Mouse (Mus musculus) splenic B cell, adult 2 months (primary cell): Measurements from ENCODE around the gene Tbx22.

Source experiments
- DNase-seq: peaks from one replicate; pipeline ENCODE4 v3.0.0-alpha.2; 2011; ENCODE audit warnings: low read depth, low spot score
- H3K27me3 ChIP-seq: 2 replicates; pipeline ENCODE4 v1.6.1; 2012; ENCODE audit warnings: mild to moderate bottlenecking, low read length, moderate library complexity, mixed read lengths; ENCODE audit not compliant: control insufficient read depth, poor library complexity, insufficient read depth, severe bottlenecking
- H3K36me3 ChIP-seq: 2 replicates; pipeline ENCODE4 v1.6.1; 2012; ENCODE audit warnings: mild to moderate bottlenecking, low read length, moderate library complexity, mixed read lengths; ENCODE audit not compliant: control insufficient read depth, poor library complexity, insufficient read depth, severe bottlenecking

Gene Tbx22

GRCm38 (mm10) chrX:107667664-107668063 is at the start of gene Tbx22:
Tbx22 (plus strand) TSS chrX:107667964.
- no peak for DNase-seq
- Histone ChIP-seq H3K36me3 (no peaks in the 10 kb centered on the region), H3K27me3 (no peaks in the 10 kb centered on the region)

- Histone ChIP-seq H3K36me3 (no peaks in the 10 kb centered on the region), H3K27me3 (no peaks in the 10 kb centered on the region)
Measured at GRCm38 (mm10) chrX:107668677-107669076, 913 bp downstream of the Tbx22 start.

GRCm38 (mm10) chrX:107679203-107679602 is 11.4 kb downstream of the Tbx22 start:
- no peaks in the 10 kb centered on the region for H3K36me3 ChIP-seq
- DNase-seq: no peak
- H3K27me3 ChIP-seq: no peaks in the 10 kb centered on the region

More at GRCm38 (mm10) chrX:107668677-107669076, 913 bp downstream of the Tbx22 start:
- no peak for DNase-seq

- H3K36me3 ChIP-seq: no peaks in the 10 kb centered on the region
- no peak for DNase-seq
- H3K27me3 ChIP-seq: no peaks in the 10 kb centered on the region
Measured at GRCm38 (mm10) chrX:107708584-107708983, 40.8 kb downstream of the Tbx22 start.

- no peak for DNase-seq
- Histone ChIP-seq H3K27me3 (no peaks in the 10 kb centered on the region), H3K36me3 (no peaks in the 10 kb centered on the region)
Measured at GRCm38 (mm10) chrX:107723541-107723940, 55.8 kb downstream of the Tbx22 start.
